Mouse (Mus musculus): ENCODE measurements around the gene Ypel5. TPM values are rescaled to one million over a fixed set of nuclear protein-coding genes. Genes with fewer than 3 reads are reported as not detected.
A peak's percentile ranks its signal among the peaks of the same experiment; 100 is the strongest.

Ypel5 gene
- total and polyA plus RNA-seq, 3 experiments, result 8.9 to 16.1 (median 14.3) TPM

DNA sequence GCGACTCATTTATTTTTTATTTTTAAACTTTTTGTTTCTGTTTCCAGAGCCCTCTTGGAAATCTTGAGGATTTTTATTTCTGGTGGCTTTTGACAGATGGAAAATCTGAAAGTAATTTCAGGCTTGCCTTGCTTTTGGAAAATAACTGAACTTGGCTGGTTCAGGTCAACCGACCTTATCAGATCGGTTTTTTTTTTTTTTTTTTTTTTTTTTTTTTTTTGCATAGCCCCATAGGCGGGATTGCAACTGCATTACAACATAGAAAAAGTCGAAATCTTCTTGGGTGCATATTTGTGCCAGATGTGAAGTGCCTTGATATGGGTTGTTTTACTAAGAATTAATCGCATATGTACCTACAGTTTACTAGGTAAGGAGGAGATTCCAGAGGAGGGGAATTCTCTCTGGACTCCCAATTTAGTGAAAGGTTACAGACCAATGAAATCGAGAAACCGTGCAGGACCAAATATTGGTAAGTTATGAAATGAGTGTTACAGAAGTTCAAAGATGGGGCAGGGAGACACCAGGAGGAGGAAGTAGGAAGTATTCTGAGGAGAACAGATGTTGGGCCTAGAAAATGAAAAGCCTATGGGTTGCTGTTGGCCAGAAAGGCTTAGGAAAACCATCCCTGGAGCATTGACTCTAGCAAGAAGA is 1.7 kb downstream of the Ypel5 start:
- in situ Hi-C loops (cut with MboI; ENCODE audit: low pct_ligation_motif_present, low pct_unique_long_range_greater_than_20kb, low sequenced_read_pairs), result no loop called here

DNA sequence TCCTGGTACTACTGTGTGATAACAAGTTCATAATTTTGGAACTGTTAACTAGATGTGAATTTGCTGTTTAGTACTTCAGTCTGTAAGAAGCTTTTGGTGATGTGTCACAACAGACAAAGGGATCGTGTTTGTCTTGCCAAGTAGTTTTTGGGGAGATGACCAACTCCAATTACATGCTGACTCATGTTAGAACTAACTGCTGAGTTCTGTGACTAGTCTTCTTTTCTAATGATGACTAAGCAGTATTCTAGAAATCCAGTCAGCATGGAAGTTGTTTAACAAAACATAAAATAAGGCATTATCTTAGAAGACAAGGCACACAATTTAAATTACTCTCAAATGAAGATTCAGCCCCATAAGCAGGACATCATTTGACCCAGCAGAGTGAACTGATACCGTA is 2.7 kb downstream of the Ypel5 start:
- Histone ChIP-seq H3K4me3 (replicated peaks in 1 of 3; ENCODE audit: low read depth in 2 of 3, low read length in 2 of 3, poor library complexity in 1 of 3) (no peak overlapping the region), H3K27ac (ENCODE audit: insufficient read depth, low read depth) (no peak overlapping the region), H3K36me3 (replicated peaks in 1 of 2; ENCODE audit: control insufficient read depth in 1 of 2, insufficient read depth in 1 of 2, low read length in 1 of 2) (peaks cover 0 to 14% of the 10 kb centered on the region in 2 experiments), H3K9me3 (replicated peaks; ENCODE audit: low read length) (no peaks in the 10 kb centered on the region), H3K79me2 (replicated peaks; ENCODE audit: control insufficient read depth, extremely low read depth, insufficient read depth, poor library complexity, severe bottlenecking) (no peaks in the 10 kb centered on the region; the same call in 1 of the 2 replicates), H3K4me2 (ENCODE audit: insufficient read depth, low read depth, poor library complexity, severe bottlenecking) (peak overlapping the region; percentile 46; the same call in 1 of the 2 replicates), H3K27me3 (replicated peaks) (peaks cover 3% of the 10 kb centered on the region), H3K4me1 (ENCODE audit: control insufficient read depth in 1 of 2, insufficient read depth in 2 of 2) (peaks cover 0 to 17% of the 10 kb centered on the region in 2 experiments; a peak in 3 of 4 replicates), H3K9ac (ENCODE audit: insufficient read depth, low read depth) (no peak overlapping the region; the same call in 1 of the 2 replicates)
- in situ Hi-C loops (cut with MboI; ENCODE audit: low pct_ligation_motif_present, low pct_unique_long_range_greater_than_20kb, low sequenced_read_pairs) (no loop called here), dilution Hi-C loops (cut with MboI; ENCODE audit: extremely low pct_ligation_motif_present, extremely low pct_unique_long_range_greater_than_20kb, low sequenced_read_pairs) (no loop called here)
- peak; percentile 25 for DNase-seq (ENCODE audit: extremely low read depth)
- TF ChIP-seq BHLHE40 (IDR thresholded peaks at IDR 0.05; ENCODE audit: low read depth, low read length), result no peak
- no peak for TF ChIP-seq ETS1 (conservative IDR thresholded peaks at IDR 0.05; ENCODE audit: low read depth, low read length)
- no peak for TF ChIP-seq RCOR1 (conservative IDR thresholded peaks at IDR 0.05; ENCODE audit: low read depth, low read length)
- no peak for TF ChIP-seq CHD1 (IDR thresholded peaks at IDR 0.05; ENCODE audit: low read depth, low read length)
- no peak for TF ChIP-seq MEF2A (IDR thresholded peaks at IDR 0.05; ENCODE audit: borderline replicate concordance, low read depth, low read length)
- no peak for TF ChIP-seq GABPA (IDR thresholded peaks at IDR 0.05; ENCODE audit: insufficient replicate concordance, low read depth, low read length)
- TF ChIP-seq MAFK (IDR thresholded peaks at IDR 0.05; ENCODE audit: insufficient replicate concordance, low read length), result peak; percentile 95
- no peak for TF ChIP-seq POLR2A (IDR thresholded peaks at IDR 0.05; ENCODE audit: low read depth, low read length)

More for the DNA sequence above, 1.7 kb downstream of the Ypel5 start:
- H3K9ac ChIP-seq (ENCODE audit: insufficient read depth, low read depth), result peak overlapping the region; percentile 74
- H3K4me3 ChIP-seq (replicated peaks in 1 of 3; ENCODE audit: low read depth in 2 of 3, low read length in 2 of 3, poor library complexity in 1 of 3), result peak overlapping the region; percentile 76 to 85 (median 85)
- H3K36me3 ChIP-seq (replicated peaks in 1 of 2; ENCODE audit: control insufficient read depth in 1 of 2, insufficient read depth in 1 of 2, low read length in 1 of 2), result peaks cover 0 to 10% of the 10 kb centered on the region in 2 experiments
- peak overlapping the region; percentile 46; the same call in 1 of the 2 replicates for H3K27ac ChIP-seq (ENCODE audit: insufficient read depth, low read depth)
- peak; percentile 58 for DNase-seq (ENCODE audit: extremely low read depth)
- H3K9me3 ChIP-seq (replicated peaks; ENCODE audit: low read length), result no peaks in the 10 kb centered on the region
- H3K4me2 ChIP-seq (ENCODE audit: insufficient read depth, low read depth, poor library complexity, severe bottlenecking), result peak overlapping the region; percentile 88
- dilution Hi-C loops (cut with MboI; ENCODE audit: extremely low pct_ligation_motif_present, extremely low pct_unique_long_range_greater_than_20kb, low sequenced_read_pairs), result no loop called here
- TF ChIP-seq UBTF (IDR thresholded peaks at IDR 0.05; ENCODE audit: low read depth, low read length) (no peak), NRF1 (IDR thresholded peaks at IDR 0.05; ENCODE audit: low read depth, low read length) (no peak), BHLHE40 (IDR thresholded peaks at IDR 0.05; ENCODE audit: low read depth, low read length) (peak; percentile 57; the same call in 1 of the 2 replicates), ELF1 (IDR thresholded peaks at IDR 0.05; ENCODE audit: low read depth, low read length) (peak; percentile 76), POLR2A (IDR thresholded peaks at IDR 0.05; ENCODE audit: low read depth, low read length) (peak; percentile 29; the same call in 1 of the 2 replicates), EP300 (IDR thresholded peaks at IDR 0.05; ENCODE audit: low read length) (peak; percentile 52; the same call in 1 of the 2 replicates), ETS1 (conservative IDR thresholded peaks at IDR 0.05; ENCODE audit: low read depth, low read length) (no peak; the same call in 1 of the 2 replicates), CTCF (conservative IDR thresholded peaks at IDR 0.05 in 1 of 2, IDR thresholded peaks at IDR 0.05 in 1 of 2; ENCODE audit: low read depth in 2 of 2, low read length in 2 of 2) (peak in 1 of 2 experiments; percentile 37; a peak in 2 of 4 replicates), IRF4 (IDR thresholded peaks at IDR 0.05; ENCODE audit: low read depth, low read length) (peak; percentile 89), KAT2A (IDR thresholded peaks at IDR 0.05; ENCODE audit: insufficient replicate concordance, low read length) (no peak), RAD21 (IDR thresholded peaks at IDR 0.05; ENCODE audit: low read depth, low read length) (peak; percentile 26), JUN (IDR thresholded peaks at IDR 0.05; ENCODE audit: insufficient read depth, low read depth, low read length) (peak; percentile 50; the same call in 1 of the 2 replicates), MAX (IDR thresholded peaks at IDR 0.05; ENCODE audit: low read length) (no peak), ZNF384 (IDR thresholded peaks at IDR 0.05; ENCODE audit: low read depth, low read length) (peak; percentile 88), HCFC1 (IDR thresholded peaks at IDR 0.05; ENCODE audit: low read depth, low read length) (peak; percentile 26; the same call in 1 of the 2 replicates), SIN3A (IDR thresholded peaks at IDR 0.05; ENCODE audit: low read length) (peak; percentile 25; the same call in 1 of the 2 replicates), MXI1 (IDR thresholded peaks at IDR 0.05; ENCODE audit: low read depth, low read length) (no peak), SMC3 (IDR thresholded peaks at IDR 0.05; ENCODE audit: low read depth, low read length) (peak; percentile 16; the same call in 1 of the 2 replicates), TBP (conservative IDR thresholded peaks at IDR 0.05; ENCODE audit: low read depth, low read length) (no peak), JUND (conservative IDR thresholded peaks at IDR 0.05; ENCODE audit: low read depth, low read length) (peak; percentile 81)
- H3K27me3 ChIP-seq (replicated peaks), result peaks cover 3% of the 10 kb centered on the region
- H3K79me2 ChIP-seq (replicated peaks; ENCODE audit: control insufficient read depth, extremely low read depth, insufficient read depth, poor library complexity, severe bottlenecking), result no peaks in the 10 kb centered on the region; the same call in 1 of the 2 replicates
- H3K4me1 ChIP-seq (ENCODE audit: control insufficient read depth in 1 of 2, insufficient read depth in 2 of 2), result peaks cover 0 to 17% of the 10 kb centered on the region in 2 experiments; a peak in 3 of 4 replicates
